Mouse (Mus musculus): Measurements from ENCODE around the gene Krt72.

Gene Krt72

DNA sequence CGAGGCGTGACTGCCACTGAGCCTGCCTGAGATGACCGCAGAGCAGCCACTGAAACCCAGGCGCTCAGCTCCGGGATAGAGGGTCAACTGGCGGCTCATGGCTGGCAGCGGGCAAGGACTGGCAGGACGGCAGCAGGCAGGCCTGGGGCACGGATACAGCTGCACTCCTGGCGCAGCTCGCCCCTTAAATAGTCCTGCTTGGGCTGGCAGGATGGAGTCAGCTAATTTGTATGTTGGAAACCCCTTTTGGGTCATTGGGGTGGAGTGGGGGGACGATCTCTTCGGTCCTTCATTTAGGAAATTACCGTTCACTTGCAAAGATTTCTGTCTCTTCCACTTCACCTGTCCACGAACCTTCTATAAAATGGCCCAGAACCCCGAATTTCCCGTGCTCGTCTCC, at the start of gene Krt72:
Krt72 (minus strand) TSS at position 101 of the 400 bp plus-strand sequence.
- DNase-seq (ENCODE audit: low spot score in 2 of 2) = no peak

DNA sequence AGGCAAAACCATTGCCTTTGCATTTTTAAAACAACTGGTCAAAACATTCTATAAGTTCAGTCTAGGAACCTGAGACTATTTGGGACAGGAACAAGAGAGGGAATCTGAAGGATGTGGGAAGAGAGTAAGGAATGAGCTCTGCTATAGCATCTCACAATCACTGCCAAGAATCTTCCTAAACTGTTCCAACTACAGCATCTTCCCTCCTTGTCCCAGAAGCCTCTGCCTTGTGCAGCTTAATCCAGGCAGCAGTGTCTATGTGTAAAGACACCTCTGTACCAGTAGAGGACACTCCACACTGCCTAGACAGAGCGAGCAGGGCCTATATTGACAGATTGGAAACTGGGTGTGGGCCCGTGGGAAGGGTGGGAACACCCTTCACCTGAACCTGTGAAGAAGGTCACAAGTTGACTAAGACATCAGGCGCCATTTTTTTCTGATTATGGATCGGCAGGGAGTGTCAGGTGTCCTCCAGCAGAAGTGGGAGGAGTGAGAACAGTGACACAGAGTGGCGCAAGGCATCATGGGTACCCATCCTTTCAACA, 48.6 kb upstream of the Krt72 start:
- DNase-seq (ENCODE audit: low spot score in 2 of 2) = no peak

DNA sequence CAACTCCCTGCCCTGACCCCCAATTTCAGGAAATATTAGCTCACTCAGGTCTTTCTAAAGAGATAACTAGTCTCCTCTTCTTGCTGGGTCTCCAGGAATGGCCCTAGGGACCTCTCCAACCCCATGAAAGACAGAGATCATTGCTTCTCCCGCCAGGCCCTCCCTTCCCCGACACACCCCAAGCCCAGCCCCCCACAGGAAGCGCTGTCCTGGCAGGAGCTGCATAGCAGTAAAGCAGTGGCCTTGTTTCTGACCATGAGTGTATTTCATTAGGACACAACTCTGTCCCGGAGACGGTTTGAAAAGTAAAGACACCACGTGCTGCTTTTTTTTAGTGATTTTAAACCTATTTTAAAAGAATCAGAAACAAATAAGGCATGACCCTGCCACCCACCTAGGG, 46.9 kb upstream of the Krt72 start:
- no peak for DNase-seq (ENCODE audit: low spot score in 2 of 2)

DNA sequence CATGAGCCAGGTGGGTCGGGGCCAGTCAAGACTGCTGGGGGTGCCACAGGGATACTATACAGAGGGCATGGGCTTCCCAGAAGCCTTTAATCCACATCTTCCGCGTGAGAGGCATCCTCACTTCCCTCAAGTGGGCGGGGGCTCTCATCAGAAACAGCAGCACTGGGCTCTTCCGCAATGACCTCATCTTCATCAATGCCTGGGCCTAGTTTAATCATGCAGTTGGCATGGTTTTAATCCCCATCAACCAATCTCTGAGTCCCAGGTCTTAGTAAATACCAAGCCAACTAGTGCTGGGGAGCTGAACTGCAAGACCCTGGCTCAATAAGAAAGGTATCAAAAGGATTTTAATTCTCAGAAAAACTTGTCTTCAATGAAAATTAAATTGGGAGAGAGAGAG, 43.2 kb upstream of the Krt72 start:
- DNase-seq (ENCODE audit: low spot score in 2 of 2) = no peak

DNA sequence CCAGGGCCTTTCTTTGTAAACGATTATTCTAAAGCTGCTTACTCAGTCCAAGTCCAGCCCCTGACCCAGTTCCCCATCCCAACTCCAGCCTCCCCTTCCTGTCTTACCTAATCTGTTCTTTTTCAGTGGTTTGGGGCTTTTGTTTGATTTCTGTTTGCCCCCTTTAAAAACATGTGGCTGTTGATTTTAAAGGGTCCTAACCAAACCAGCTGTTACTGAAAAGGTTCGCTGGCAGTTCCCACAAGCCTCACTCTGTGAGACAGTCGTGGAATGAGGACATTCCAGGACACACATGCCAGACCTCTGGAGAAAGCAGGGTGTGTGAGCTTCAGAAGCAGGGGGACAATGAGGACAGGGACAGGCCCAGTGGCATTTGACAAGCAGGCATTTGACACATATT, 35.5 kb upstream of the Krt72 start:
- no peak for DNase-seq (ENCODE audit: low spot score in 2 of 2)

DNA sequence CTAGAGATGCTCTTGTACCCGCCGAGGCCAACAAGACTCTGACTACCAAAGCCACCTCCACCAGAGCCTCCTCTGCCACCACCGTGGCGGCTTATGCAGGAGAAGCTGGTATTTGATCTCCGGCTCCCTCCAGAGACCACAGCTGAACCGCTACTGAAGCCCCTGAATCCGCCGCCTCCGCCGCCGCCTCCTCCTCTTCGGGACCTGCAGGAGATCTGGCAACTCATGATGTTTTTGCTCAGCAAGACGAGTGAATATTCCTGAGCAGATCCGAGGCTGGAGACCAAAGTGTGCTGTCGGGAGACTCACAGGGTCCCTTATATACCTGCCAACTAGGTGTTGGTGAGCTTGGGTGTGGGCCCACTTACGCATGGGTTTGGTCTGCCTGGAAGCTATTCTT, 31.6 kb upstream of the Krt72 start, which contains the start of gene Krt2:
Krt2 (minus strand) TSS at position 295 of the 400 bp plus-strand sequence.
- DNase-seq (ENCODE audit: low spot score in 2 of 2) = no peak

DNA sequence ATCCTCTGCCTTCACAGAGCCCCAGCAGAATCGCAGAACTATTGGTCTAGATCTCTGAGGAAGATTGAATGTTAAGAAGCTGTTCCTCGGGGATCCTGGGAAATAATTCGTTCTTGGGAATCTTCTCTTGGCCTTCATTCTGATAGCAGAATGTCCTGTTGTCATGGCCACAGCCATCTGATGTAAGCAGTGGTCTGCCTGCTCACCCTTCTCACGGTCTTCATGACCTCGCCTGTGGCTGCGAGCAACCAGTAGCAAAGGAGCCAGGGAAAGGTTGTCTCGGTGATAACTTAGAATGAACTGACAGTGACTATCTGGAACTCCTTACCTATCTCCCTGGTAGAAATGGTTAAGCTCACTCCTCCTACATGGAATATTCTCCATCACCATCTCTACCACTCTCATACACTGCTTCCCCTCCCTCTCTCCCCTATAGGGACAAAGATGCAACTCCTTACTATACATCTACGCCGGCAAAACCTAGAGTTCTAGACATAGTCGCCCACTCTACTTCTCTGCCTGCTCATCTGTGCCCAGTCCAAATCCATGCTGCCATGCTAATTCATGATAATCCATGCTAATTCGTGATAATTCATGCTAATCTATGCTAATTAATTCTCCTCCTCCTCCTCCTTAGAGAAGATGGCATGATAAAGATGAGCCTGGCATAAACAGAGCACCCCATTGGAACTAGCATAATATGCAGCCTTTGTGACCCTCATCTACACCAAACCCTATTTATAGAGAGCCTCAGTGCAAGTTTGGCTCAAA, 17.0 kb upstream of the Krt72 start:
- no peak for DNase-seq (ENCODE audit: low spot score in 2 of 2)

DNA sequence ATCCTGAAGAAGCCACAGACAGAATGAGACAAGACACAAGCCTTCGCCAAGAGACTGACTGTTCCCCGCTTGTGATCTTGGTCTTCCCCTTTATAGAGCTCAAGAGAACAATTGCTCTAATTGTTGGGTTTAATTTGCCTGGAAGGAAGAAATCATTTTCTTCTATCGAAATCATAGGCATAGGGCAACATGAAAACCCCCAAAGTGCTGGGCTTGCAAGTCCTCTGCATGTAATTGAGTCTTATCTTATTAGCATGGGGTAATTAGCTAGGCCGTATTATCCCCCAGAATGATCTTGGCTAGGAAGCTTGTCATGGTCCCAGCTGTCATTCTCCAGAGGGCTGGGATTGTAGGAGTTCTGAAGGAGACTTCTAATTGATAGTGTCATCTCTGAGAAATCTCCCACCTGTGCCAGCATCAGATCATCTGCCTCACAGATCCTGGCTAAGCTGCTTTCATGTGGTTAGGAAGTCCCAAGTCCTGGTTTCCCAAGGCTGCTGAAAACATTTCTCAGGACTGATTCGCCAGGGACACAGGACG, 16.1 kb upstream of the Krt72 start, which contains the start of gene Krt73:
Krt73 (minus strand) TSS at position 51 of the 540 bp plus-strand sequence.
- no peak for DNase-seq (ENCODE audit: low spot score in 2 of 2)

DNA sequence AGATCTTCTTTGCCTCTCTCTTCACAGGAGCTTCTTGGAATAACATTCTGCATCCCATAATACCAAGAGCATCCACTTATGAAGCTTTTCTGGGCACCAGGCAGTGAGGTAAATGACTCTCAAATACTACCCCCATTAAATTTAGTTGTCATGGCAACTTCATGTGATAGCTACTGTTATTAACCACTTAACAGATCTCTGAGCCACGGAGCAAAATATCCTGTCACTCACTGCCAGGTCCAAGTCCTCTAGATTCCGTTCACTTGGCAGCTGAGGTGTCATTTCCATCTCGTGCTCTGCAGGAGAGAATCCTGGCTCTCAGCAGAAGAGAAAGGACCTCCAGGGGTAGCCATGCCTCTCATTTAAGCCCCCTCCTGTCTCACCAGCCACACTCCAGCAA, 4.6 kb upstream of the Krt72 start:
- no peak for DNase-seq (ENCODE audit: low spot score in 2 of 2)

DNA sequence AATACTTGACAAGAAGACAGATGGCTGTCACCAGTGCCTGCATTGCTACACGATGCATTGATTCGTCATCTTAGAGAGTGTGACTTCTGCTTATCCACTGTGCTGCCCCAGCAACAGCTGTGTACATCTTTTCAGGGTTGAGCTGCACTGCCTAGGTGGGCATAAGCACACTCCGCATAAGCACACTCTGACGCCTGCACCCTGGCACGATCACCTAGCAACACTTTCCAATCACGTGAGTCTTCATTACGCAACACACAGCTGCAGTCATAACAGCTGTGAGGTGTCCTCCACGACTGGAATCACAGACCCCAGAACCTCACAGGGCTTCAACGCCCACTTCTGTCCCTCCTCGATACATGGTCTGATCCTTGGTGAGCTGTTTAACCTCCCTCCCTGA, 12.8 kb downstream of the Krt72 start:
- no peak for DNase-seq (ENCODE audit: low spot score in 2 of 2)

DNA sequence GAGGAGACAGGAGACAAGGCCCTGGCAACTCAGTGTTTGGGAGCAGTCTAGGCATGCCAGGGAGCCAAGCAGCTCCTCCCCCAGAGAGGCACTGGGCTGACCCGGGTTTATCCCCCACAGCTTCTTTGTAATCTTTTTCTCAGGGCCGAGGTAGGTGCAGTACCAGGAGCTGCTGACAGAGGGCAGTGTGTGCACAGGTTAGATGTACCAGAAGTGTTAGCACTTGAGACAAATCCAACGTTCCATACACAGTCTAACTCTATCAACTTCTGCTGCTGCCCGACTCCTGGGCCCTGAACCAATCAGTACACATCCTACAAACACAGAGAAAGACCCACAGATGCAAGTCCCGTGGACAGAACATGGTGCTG, 13.6 kb downstream of the Krt72 start:
- peak; percentile 59 to 82 for DNase-seq (ENCODE audit: low spot score in 2 of 2)

DNA sequence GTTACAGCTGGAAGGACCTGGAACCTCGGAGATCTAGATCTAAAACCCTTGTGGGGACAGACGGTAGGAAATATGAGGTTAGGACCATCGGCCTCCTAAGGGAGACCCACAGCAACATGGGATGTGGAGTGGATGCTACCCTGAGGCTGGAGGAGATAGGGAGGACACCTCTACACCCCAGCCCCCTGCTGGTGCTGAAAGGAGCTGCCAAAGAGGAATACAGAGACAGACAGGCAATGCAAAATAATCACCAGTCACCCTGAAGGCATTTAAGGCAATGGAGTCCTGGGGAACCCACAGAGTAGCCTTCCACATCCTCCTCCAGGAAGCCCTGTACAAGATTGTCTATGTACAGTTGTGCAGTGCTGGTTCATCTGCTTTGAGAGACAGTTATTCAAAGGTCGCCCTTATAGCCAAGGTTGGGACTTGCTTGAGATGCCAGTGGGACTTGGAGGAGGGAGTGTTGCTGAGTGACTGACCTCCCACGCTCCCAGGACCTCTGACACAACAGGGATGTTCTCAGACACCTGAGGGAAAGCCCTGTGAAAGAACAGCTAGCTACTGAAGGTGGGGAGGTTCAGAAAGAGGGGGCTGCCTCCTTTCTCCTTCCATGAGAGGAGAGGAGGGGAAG, 14.1 kb downstream of the Krt72 start:
- peak in 1 of 2 experiments; percentile 28 for DNase-seq (ENCODE audit: low spot score in 2 of 2)

DNA sequence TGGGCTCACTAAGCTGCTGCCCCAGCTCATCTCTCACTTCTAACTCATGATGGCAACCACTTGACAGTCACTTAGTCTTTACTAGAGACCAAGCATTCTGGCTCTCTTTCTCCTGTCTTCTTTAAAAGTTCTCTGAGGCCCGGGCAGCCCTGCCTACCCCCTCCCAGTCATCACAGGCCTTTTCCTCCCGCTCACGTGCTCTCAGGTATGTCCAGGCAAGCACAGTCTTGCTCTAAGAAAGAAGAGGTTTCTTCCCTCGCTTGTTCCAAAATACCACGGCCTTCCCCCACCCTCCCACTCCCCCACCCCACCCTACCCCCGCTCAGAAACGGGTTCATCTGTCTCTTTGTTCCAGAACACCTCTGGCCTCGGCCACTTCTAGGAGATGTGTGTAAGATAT, 16.0 kb downstream of the Krt72 start:
- no peak for DNase-seq (ENCODE audit: low spot score in 2 of 2)

DNA sequence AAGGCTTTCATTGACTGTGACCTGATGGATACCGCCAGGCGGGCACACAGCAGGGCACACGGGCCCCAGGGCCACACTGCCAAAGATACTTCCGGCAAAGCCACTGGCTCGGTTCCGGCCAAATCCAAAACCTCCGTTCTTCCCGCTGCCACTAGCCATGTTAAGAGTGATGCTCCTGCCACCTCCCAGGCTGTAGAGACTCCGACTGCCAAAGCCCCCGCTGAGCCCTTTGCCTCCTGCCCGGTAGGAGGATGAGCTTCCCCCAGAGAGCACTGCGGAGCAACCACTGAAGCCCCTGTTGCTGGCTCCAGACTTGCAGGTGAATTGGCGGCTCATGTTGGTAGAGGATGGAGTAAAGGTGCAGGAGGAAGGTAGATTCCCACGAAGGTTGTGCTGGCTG, 43.5 kb downstream of the Krt72 start, which contains the start of gene Krt71:
Krt71 (minus strand) TSS at position 399 of the 400 bp plus-strand sequence.
- no peak for DNase-seq (ENCODE audit: low spot score in 2 of 2)

DNA sequence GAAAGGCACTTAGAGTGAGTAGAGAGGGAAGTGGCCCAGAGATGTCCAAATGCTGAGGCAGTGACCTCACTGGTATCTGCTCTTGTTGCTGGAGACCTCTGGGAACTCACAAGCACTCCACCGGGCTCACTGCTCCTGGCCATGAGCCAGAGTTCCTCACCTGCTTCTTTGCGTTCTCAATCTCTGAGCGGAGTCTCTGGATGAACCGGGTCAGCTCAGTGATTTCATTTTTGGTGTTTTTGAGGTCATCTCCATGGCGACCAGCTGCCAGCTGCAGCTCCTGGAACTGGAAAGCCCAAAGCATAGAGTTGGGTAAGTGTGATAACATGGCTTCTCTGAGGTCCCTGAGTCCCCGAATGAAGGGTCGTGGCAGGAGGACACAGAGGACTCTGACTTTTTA, 48.5 kb downstream of the Krt72 start:
- no peak for DNase-seq (ENCODE audit: low spot score in 2 of 2)

DNA sequence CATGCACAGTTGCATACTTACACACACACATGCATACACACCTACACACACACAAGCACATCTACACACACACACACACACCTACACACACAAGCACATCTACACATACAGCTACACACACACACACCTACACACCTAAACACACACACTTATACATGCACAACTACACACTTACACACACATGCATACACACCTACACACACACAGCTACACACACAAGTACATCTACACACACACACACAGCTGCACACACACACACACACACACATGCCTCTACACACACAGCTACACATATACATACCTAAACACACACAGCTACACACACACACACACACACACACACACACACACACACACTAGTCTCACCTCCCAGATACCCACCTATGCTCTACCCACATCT, 55.6 kb downstream of the Krt72 start:
- no peak for DNase-seq (ENCODE audit: low spot score in 2 of 2)

Measured in spleen, postnatal 10 days (tissue).